Comparison of ENCODE assay signal across 9 mouse cellular contexts in genomic region chr9:64769066-64769695, GRCm38 (mm10). TPM values are rescaled to one million over a fixed set of nuclear protein-coding genes. Genes with fewer than 3 reads are reported as not detected.
DNase-seq lines count a peak whose midpoint lies in the region; ATAC-seq and TF ChIP-seq lines count a peak whose summit lies in the region.
"Had no signal": no experiment of that assay in that cellular context is flagged by ENCODE, and none has a peak within 500 bp of the region (broad histone marks: within the 10 kb centered on the region; RNA-seq: fewer than 3 reads in every experiment).

No protein-coding gene starts in this region.

- H3K27ac ChIP-seq in intestine, postnatal 0 days (ENCODE audit: low read depth, low read length): no peak overlapping the region; the same call in 1 of the 2 replicates
- H3K27ac ChIP-seq in intestine, embryonic 16.5 days (ENCODE audit: low read length): no peak overlapping the region
- H3K27ac ChIP-seq: midbrain, embryonic 12.5 days had no signal

- no peaks in the 10 kb centered on the region for H3K9me3 ChIP-seq in intestine, postnatal 0 days (ENCODE audit: control insufficient read depth)
- no peaks in the 10 kb centered on the region for H3K9me3 ChIP-seq in intestine, embryonic 16.5 days (ENCODE audit: control insufficient read depth, low read length)
- H3K9me3 ChIP-seq: midbrain, embryonic 12.5 days had no signal

- H3K4me2 ChIP-seq in intestine, postnatal 0 days (replicated peaks; ENCODE audit: low read depth): no peak overlapping the region
- H3K4me2 ChIP-seq in intestine, embryonic 16.5 days (ENCODE audit: low read depth, low read length): no peak overlapping the region
- H3K4me2 ChIP-seq: midbrain, embryonic 12.5 days had no signal

- 50% methylated on average over 9 of the region's 9 CpGs for WGBS in intestine, postnatal 0 days
- 53% methylated on average over 9 of the region's 9 CpGs for WGBS in intestine, embryonic 16.5 days

- H3K36me3 ChIP-seq in intestine, postnatal 0 days (ENCODE audit: control insufficient read depth, insufficient read depth): no peaks in the 10 kb centered on the region
- H3K36me3 ChIP-seq in intestine, embryonic 16.5 days (ENCODE audit: control insufficient read depth, insufficient read depth, low read length): no peaks in the 10 kb centered on the region
- H3K36me3 ChIP-seq: midbrain, embryonic 12.5 days had no signal

- no peaks in the 10 kb centered on the region for H3K27me3 ChIP-seq in intestine, postnatal 0 days (replicated peaks; ENCODE audit: control insufficient read depth, insufficient read depth, low read length)
- H3K27me3 ChIP-seq in intestine, embryonic 16.5 days (replicated peaks; ENCODE audit: control insufficient read depth, insufficient read depth, low read length): no peaks in the 10 kb centered on the region
- H3K27me3 ChIP-seq: midbrain, embryonic 12.5 days had no signal

- no peak overlapping the region for H3K9ac ChIP-seq in intestine, postnatal 0 days (ENCODE audit: low read depth, low read length)
- H3K9ac ChIP-seq in intestine, embryonic 16.5 days (ENCODE audit: low read depth, low read length): no peak overlapping the region
- H3K9ac ChIP-seq: midbrain, embryonic 12.5 days had no signal

- H3K4me1 ChIP-seq in intestine, postnatal 0 days (replicated peaks; ENCODE audit: control insufficient read depth, insufficient read depth, low read length): no peaks in the 10 kb centered on the region
- peaks cover 2% of the 10 kb centered on the region; the same call in 1 of the 2 replicates for H3K4me1 ChIP-seq in intestine, embryonic 16.5 days (ENCODE audit: control insufficient read depth, insufficient read depth, low read length)
- H3K4me1 ChIP-seq: midbrain, embryonic 12.5 days had no signal

- H3K4me3 ChIP-seq in intestine, postnatal 0 days (ENCODE audit: low read depth, low read length): no peak overlapping the region
- H3K4me3 ChIP-seq in intestine, embryonic 16.5 days (ENCODE audit: low read length): no peak overlapping the region
- H3K4me3 ChIP-seq: midbrain, embryonic 12.5 days had no signal

- no peak for ATAC-seq in intestine, postnatal 0 days
- no peak for ATAC-seq in intestine, embryonic 16.5 days
- no peak for ATAC-seq in monocyte, adult 5-6 weeks (replicated peaks; ENCODE audit: insufficient number of reproducible peaks, low FRiP score, low TSS enrichment, poor library complexity, severe bottlenecking)

- peak; percentile 69 for TF ChIP-seq CTCF in intestine, postnatal 0 days (IDR thresholded peaks at IDR 0.05; ENCODE audit: low read depth)

- peak; percentile 45 for DNase-seq in urinary bladder, postnatal 25 days (ENCODE audit: low spot score)
- DNase-seq in urinary bladder, postnatal 10 days (ENCODE audit: low spot score): no peak
- DNase-seq in cerebellum, adult 9-11 months: peak; percentile 25
- DNase-seq in induced T-regulatory cell, adult 2 months (ENCODE audit: low read depth): peak; percentile 75
- peak; percentile 58 for DNase-seq in right cerebral cortex, postnatal 14 days

RNA-seq across cellular contexts. Expression of gene Rab11a, which starts 31.6 kb away (rescaled TPM):
- 1,986 and 2,053 TPM in 2 replicates for polyA plus RNA-seq in intestine, postnatal 0 days (2015; fragmentation: Nextera tagmentation; extraction: Ambion mirVana)
- 645 and 812 TPM in 2 replicates for polyA plus RNA-seq in intestine, embryonic 16.5 days (2015; fragmentation: Nextera tagmentation; extraction: Ambion mirVana)
- total RNA-seq in monocyte, adult 5-6 weeks (2017): 169 to 356 TPM (median 307 TPM) in 3 replicates

RNA-seq across cellular contexts. Expression of gene Dennd4a, which starts 42.0 kb away (rescaled TPM):
- polyA plus RNA-seq in intestine, postnatal 0 days (2015; fragmentation: Nextera tagmentation; extraction: Ambion mirVana): 2.8 and 3.1 TPM in 2 replicates
- 3.9 TPM in 2 replicates for polyA plus RNA-seq in intestine, embryonic 16.5 days (2015; fragmentation: Nextera tagmentation; extraction: Ambion mirVana)
- total RNA-seq in monocyte, adult 5-6 weeks (2017): 221 to 285 TPM (median 274 TPM) in 3 replicates
